Mouse (Mus musculus): Measurements from ENCODE around the gene Tshz3.

DNA sequence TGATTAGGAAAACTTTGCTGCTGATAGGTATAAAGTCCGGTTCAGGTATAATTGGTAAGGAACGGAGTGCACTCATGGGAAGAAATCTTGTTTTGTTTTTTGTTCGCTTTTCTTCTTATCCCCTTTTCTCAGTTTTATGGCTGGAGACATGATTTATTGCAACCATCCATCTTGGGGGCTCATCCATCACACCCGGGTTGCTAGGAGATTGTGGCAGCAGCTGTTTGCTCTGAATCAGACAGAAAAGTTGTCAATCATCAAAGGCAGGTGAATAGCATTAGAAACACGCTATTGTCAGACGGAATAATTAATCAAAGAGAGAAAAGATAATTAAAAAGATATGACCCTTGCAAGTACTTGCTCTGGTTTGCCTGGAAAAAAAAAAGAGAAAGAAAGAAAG is 12.5 kb downstream of the Tshz3 start:
- TF ChIP-seq CTCF (IDR thresholded peaks at IDR 0.05; ENCODE audit: control insufficient read depth, insufficient read depth, insufficient read length) (no peak), MAX (IDR thresholded peaks at IDR 0.05) (no peak), USF1 (IDR thresholded peaks at IDR 0.05; ENCODE audit: low read depth) (no peak)

All from C2C12 (cell line).